Mouse (Mus musculus) CH12.LX (cell line): ENCODE results near the gene Tmem88b. TPM values are rescaled to one million over a fixed set of nuclear protein-coding genes. Genes with fewer than 3 reads are reported as not detected.

Source experiments
- DNase-seq: peaks from one replicate; pipeline ENCODE4 v3.0.0-alpha.2; 2013; ENCODE audit errors: extremely low read depth
- H3K27ac ChIP-seq: 2 replicates; pipeline ENCODE4 v1.5.1; 2012; ENCODE audit warnings: low read depth, mild to moderate bottlenecking, control low read depth, moderate library complexity; ENCODE audit not compliant: insufficient read depth
- H3K27me3 ChIP-seq: replicated peaks from 2 replicates; pipeline ENCODE3; 2012; ENCODE audit warnings: inconsistent platforms
- H3K36me3 ChIP-seq, 2 experiments: replicated peaks in 1 of 2; 2 replicates each; pipeline versions ENCODE3 to v1.6.1; 2012; ENCODE audit warnings: inconsistent platforms in 1 of 2, low read length in 1 of 2, mild to moderate bottlenecking in 1 of 2, mixed read lengths in 1 of 2, moderate library complexity in 1 of 2; ENCODE audit not compliant: control insufficient read depth in 1 of 2, insufficient read depth in 1 of 2
- H3K4me1 ChIP-seq, 2 experiments: 2 replicates each; pipeline ENCODE4 v1.6.1; 2012; ENCODE audit warnings: inconsistent platforms in 1 of 2, moderate library complexity in 1 of 2; ENCODE audit not compliant: insufficient read depth in 2 of 2, control insufficient read depth in 1 of 2
- H3K4me2 ChIP-seq: 2 replicates; pipeline ENCODE4 v1.6.1; 2012; ENCODE audit warnings: low read depth, mild to moderate bottlenecking, control low read depth; ENCODE audit not compliant: poor library complexity, insufficient read depth, severe bottlenecking
- H3K4me3 ChIP-seq, 3 experiments: fragments of 150-350 bp in 1 of 3; sonication (generic) in 1 of 3; replicated peaks in 1 of 3; 2 replicates each; pipeline versions ENCODE3 to v1.5.1; 2011 to 2012; ENCODE audit warnings: low read depth in 2 of 3, low read length in 2 of 3, mild to moderate bottlenecking in 2 of 3, moderate library complexity in 2 of 3, control low read depth in 1 of 3, improper control_type of control experiment in 1 of 3, inconsistent platforms in 1 of 3, mixed read lengths in 1 of 3; ENCODE audit not compliant: poor library complexity in 1 of 3
- H3K79me2 ChIP-seq: replicated peaks from 2 replicates; pipeline ENCODE4 v1.6.1; 2012; ENCODE audit warnings: mild to moderate bottlenecking, moderate library complexity; ENCODE audit not compliant: control insufficient read depth, poor library complexity, insufficient read depth, severe bottlenecking; ENCODE audit errors: extremely low read depth
- H3K9ac ChIP-seq: 2 replicates; pipeline ENCODE4 v1.6.1; 2012; ENCODE audit warnings: low read depth, mild to moderate bottlenecking, control low read depth, moderate library complexity; ENCODE audit not compliant: insufficient read depth
- H3K9me3 ChIP-seq: replicated peaks from 2 replicates; pipeline ENCODE3; 2012; ENCODE audit warnings: low read length, inconsistent platforms, mixed read lengths
- BHLHE40 ChIP-seq: IDR thresholded peaks from 2 replicates; pipeline ENCODE4 v1.6.1; 2011; ENCODE audit warnings: mild to moderate bottlenecking, low read depth, low read length, improper control_type of control experiment
- CHD1 ChIP-seq: IDR thresholded peaks from 2 replicates; pipeline ENCODE4 v1.6.1; 2012; ENCODE audit warnings: low read depth, low read length, improper control_type of control experiment, inconsistent platforms
- CHD2 ChIP-seq: IDR thresholded peaks from 2 replicates; pipeline ENCODE4 v1.6.1; 2011; ENCODE audit warnings: low read length, improper control_type of control experiment
- ELF1 ChIP-seq: IDR thresholded peaks from 2 replicates; pipeline ENCODE4 v1.6.1; 2014; ENCODE audit warnings: low read depth, mild to moderate bottlenecking, inconsistent platforms, low read length, improper control_type of control experiment
- EP300 ChIP-seq: IDR thresholded peaks from 2 replicates; pipeline ENCODE4 v1.6.1; 2011; ENCODE audit warnings: low read length, improper control_type of control experiment
- ETS1 ChIP-seq: conservative IDR thresholded peaks from 2 replicates; pipeline ENCODE4 v1.6.1; 2012; ENCODE audit warnings: low read depth, mild to moderate bottlenecking, inconsistent platforms, low read length, improper control_type of control experiment, moderate library complexity
- GABPA ChIP-seq: IDR thresholded peaks from 2 replicates; pipeline ENCODE4 v1.6.1; 2012; ENCODE audit warnings: low read depth, low read length, improper control_type of control experiment, inconsistent platforms; ENCODE audit not compliant: insufficient replicate concordance
- IRF4 ChIP-seq: IDR thresholded peaks from 2 replicates; pipeline ENCODE4 v1.6.1; 2014; ENCODE audit warnings: low read depth, mild to moderate bottlenecking, inconsistent platforms, low read length, improper control_type of control experiment
- JUN ChIP-seq: IDR thresholded peaks from 2 replicates; pipeline ENCODE4 v1.6.1; 2011; ENCODE audit warnings: low read depth, mild to moderate bottlenecking, low read length, improper control_type of control experiment, moderate library complexity; ENCODE audit not compliant: insufficient read depth
- JUND ChIP-seq: conservative IDR thresholded peaks from 2 replicates; pipeline ENCODE4 v1.6.1; 2011; ENCODE audit warnings: low read depth, low read length, improper control_type of control experiment
- KAT2A ChIP-seq: IDR thresholded peaks from 2 replicates; pipeline ENCODE4 v1.6.1; 2012; ENCODE audit warnings: low read length, improper control_type of control experiment, inconsistent platforms; ENCODE audit not compliant: insufficient replicate concordance
- MAX ChIP-seq: IDR thresholded peaks from 2 replicates; pipeline ENCODE4 v1.6.1; 2011; ENCODE audit warnings: low read length, improper control_type of control experiment
- MAZ ChIP-seq: IDR thresholded peaks from 2 replicates; pipeline ENCODE4 v1.6.1; 2012; ENCODE audit warnings: low read depth, mild to moderate bottlenecking, inconsistent platforms, low read length, improper control_type of control experiment, moderate library complexity
- MEF2A ChIP-seq: IDR thresholded peaks from 2 replicates; pipeline ENCODE4 v1.6.1; 2014; ENCODE audit warnings: low read depth, mild to moderate bottlenecking, inconsistent platforms, low read length, improper control_type of control experiment, borderline replicate concordance
- MXI1 ChIP-seq: IDR thresholded peaks from 2 replicates; pipeline ENCODE4 v1.6.1; 2011; ENCODE audit warnings: mild to moderate bottlenecking, low read depth, low read length, improper control_type of control experiment
- MYC ChIP-seq: IDR thresholded peaks from 2 replicates; pipeline ENCODE4 v1.6.1; 2011; ENCODE audit warnings: low read depth, mild to moderate bottlenecking, improper control_type of control experiment, low read length
- NELFE ChIP-seq: IDR thresholded peaks from 2 replicates; pipeline ENCODE4 v1.6.1; 2011; ENCODE audit warnings: low read depth, low read length, improper control_type of control experiment
- NRF1 ChIP-seq: IDR thresholded peaks from 2 replicates; pipeline ENCODE4 v1.6.1; 2014; ENCODE audit warnings: low read depth, mild to moderate bottlenecking, inconsistent platforms, low read length, improper control_type of control experiment, moderate library complexity
- POLR2A ChIP-seq: IDR thresholded peaks from 2 replicates; pipeline ENCODE4 v1.6.1; 2011; ENCODE audit warnings: low read depth, mild to moderate bottlenecking, improper control_type of control experiment, low read length
- POLR2AphosphoS2 ChIP-seq: IDR thresholded peaks from 2 replicates; pipeline ENCODE4 v1.6.1; 2011; ENCODE audit warnings: low read depth, low read length, improper control_type of control experiment
- RAD21 ChIP-seq: IDR thresholded peaks from 2 replicates; pipeline ENCODE4 v1.6.1; 2011; ENCODE audit warnings: low read depth, mild to moderate bottlenecking, low read length, improper control_type of control experiment, moderate library complexity
- RCOR1 ChIP-seq: conservative IDR thresholded peaks from 2 replicates; pipeline ENCODE4 v1.6.1; 2012; ENCODE audit warnings: low read depth, mild to moderate bottlenecking, inconsistent platforms, low read length, improper control_type of control experiment
- SIN3A ChIP-seq: IDR thresholded peaks from 2 replicates; pipeline ENCODE4 v1.6.1; 2012; ENCODE audit warnings: low read length, improper control_type of control experiment, inconsistent platforms
- TBP ChIP-seq: conservative IDR thresholded peaks from 2 replicates; pipeline ENCODE4 v1.6.1; 2011; ENCODE audit warnings: low read depth, low read length, improper control_type of control experiment
- TCF12 ChIP-seq: IDR thresholded peaks from 2 replicates; pipeline ENCODE4 v1.6.1; 2014; ENCODE audit warnings: low read depth, mild to moderate bottlenecking, inconsistent platforms, low read length, improper control_type of control experiment
- UBTF ChIP-seq: IDR thresholded peaks from 2 replicates; pipeline ENCODE4 v1.6.1; 2012; ENCODE audit warnings: low read depth, mild to moderate bottlenecking, inconsistent platforms, low read length, improper control_type of control experiment, moderate library complexity
- USF2 ChIP-seq: conservative IDR thresholded peaks from 2 replicates; pipeline ENCODE4 v1.6.1; 2011; ENCODE audit warnings: low read depth, low read length, improper control_type of control experiment
- ZC3H11A ChIP-seq: IDR thresholded peaks from 2 replicates; pipeline ENCODE4 v1.6.1; 2012; ENCODE audit warnings: low read depth, mild to moderate bottlenecking, inconsistent platforms, low read length, improper control_type of control experiment
- ZNF384 ChIP-seq: IDR thresholded peaks from 2 replicates; pipeline ENCODE4 v1.6.1; 2012; ENCODE audit warnings: low read depth, low read length, improper control_type of control experiment, inconsistent platforms
- dilution Hi-C: fragments of 300-500 bp; cut with MboI; formaldehyde crosslinking; loops from 2 replicates; pipeline ENCODE4 v1.14.3; 2020; ENCODE audit warnings: low sequenced_read_pairs; ENCODE audit not compliant: extremely low pct_unique_long_range_greater_than_20kb, extremely low pct_ligation_motif_present
- in situ Hi-C: fragments of 300-500 bp; cut with MboI; formaldehyde crosslinking; loops from 3 replicates; pipeline ENCODE4 v1.14.3; 2019; ENCODE audit warnings: low sequenced_read_pairs, low pct_ligation_motif_present, low pct_unique_long_range_greater_than_20kb, mixed read lengths
- polyA plus RNA-seq: library from polyadenylated mRNA; unstranded; fragments of >175 nt; gene quantifications from 2 replicates; pipeline ENCODE4 v1.2.1, GENCODE M21; 2012; ENCODE audit warnings: low read depth; ENCODE audit not compliant: insufficient read length
- total RNA-seq, 2 experiments: library from RNA; depleted of rRNA; stranded (reverse); fragments of 300-350 nt in 1 of 2; fragments of >200 nt in 1 of 2; gene quantifications; 2 replicates each; pipeline ENCODE4 v1.2.3; 2012 to 2014

Gene Tmem88b
- total and polyA plus RNA-seq, 3 experiments: 0.04 TPM; not detected in 2

- peak overlapping the region; percentile 62 to 98 (median 66) for H3K4me3 ChIP-seq
- no peak for DNase-seq
- no peaks in the 10 kb centered on the region for H3K27me3 ChIP-seq
- H3K4me2 ChIP-seq: peak overlapping the region; percentile 74
- H3K9me3 ChIP-seq: no peaks in the 10 kb centered on the region
- TF ChIP-seq CHD1: no peak
- TF ChIP-seq NRF1: no peak
- TF ChIP-seq CHD2: no peak
- TF ChIP-seq ZC3H11A: no peak
- no peak for TF ChIP-seq MXI1
- H3K27ac ChIP-seq: no peak overlapping the region
- peaks cover 40% of the 10 kb centered on the region for H3K79me2 ChIP-seq
- dilution Hi-C loops (no loop called here), in situ Hi-C loops (no loop called here)
- H3K36me3 ChIP-seq: peaks cover 15 to 28% of the 10 kb centered on the region in 2 experiments
- peaks cover 14 to 24% of the 10 kb centered on the region in 2 experiments for H3K4me1 ChIP-seq
- peak overlapping the region; percentile 65 for H3K9ac ChIP-seq
Observed at GRCm38 (mm10) chr4:155761356-155762099, 24.1 kb downstream of the Tmem88b start.

- in situ Hi-C loops: no loop called here
- Histone ChIP-seq H3K27me3 (no peaks in the 10 kb centered on the region), H3K4me1 (peaks cover 14 to 24% of the 10 kb centered on the region in 2 experiments), H3K4me3 (peak within 1 kb of the TSS; percentile 62 to 98 (median 84)), H3K4me2 (peak within 1 kb of the TSS; percentile 79), H3K79me2 (peaks cover 41% of the 10 kb centered on the region), H3K36me3 (peaks cover 22 to 36% of the 10 kb centered on the region in 2 experiments), H3K27ac (peak within 1 kb of the TSS; percentile 30; the same call in 1 of the 2 replicates), H3K9me3 (no peaks in the 10 kb centered on the region), H3K9ac (peak within 1 kb of the TSS; percentile 84)
- dilution Hi-C loops: no loop called here
- DNase-seq: peak; percentile 96
- TF ChIP-seq MAZ: no peak
- TF ChIP-seq ETS1: no peak
- TF ChIP-seq KAT2A: peak; percentile 81; the same call in 1 of the 2 replicates
- TF ChIP-seq POLR2AphosphoS2: peak; percentile 37; the same call in 1 of the 2 replicates
- TF ChIP-seq RCOR1: no peak
- TF ChIP-seq MXI1: peak; percentile 98
- no peak for TF ChIP-seq JUND
- TF ChIP-seq ELF1: peak; percentile 85
- TF ChIP-seq NRF1: peak; percentile 96
- TF ChIP-seq GABPA: no peak
- TF ChIP-seq JUN: no peak
- TF ChIP-seq MYC: peak; percentile 90
- TF ChIP-seq RAD21: no peak
- TF ChIP-seq MEF2A: peak; percentile 69
- TF ChIP-seq SIN3A: 0 out of 2 replicates have a peak, but pooled peaks have one; percentile 45
- TF ChIP-seq NELFE: peak; percentile 94
- TF ChIP-seq BHLHE40: no peak; the same call in 1 of the 2 replicates
- TF ChIP-seq TCF12: peak; percentile 74
- peak; percentile 36; the same call in 1 of the 2 replicates for TF ChIP-seq UBTF
- TF ChIP-seq IRF4: no peak
- TF ChIP-seq TBP: peak; percentile 59; the same call in 1 of the 2 replicates
- TF ChIP-seq EP300: no peak
- TF ChIP-seq MAX: peak; percentile 96
- no peak for TF ChIP-seq USF2
- peak; percentile 88 for TF ChIP-seq POLR2A
- TF ChIP-seq ZNF384: peak; percentile 95
Observed at GRCm38 (mm10) chr4:155760613-155761355, 24.9 kb downstream of the Tmem88b start, which contains the start of gene Atad3a. TSS of gene Atad3a (minus strand) at chr4:155761093.
